Mouse (Mus musculus): ENCODE data around the gene Kat2a. TPM values are rescaled to one million over a fixed set of nuclear protein-coding genes. Genes with fewer than 3 reads are reported as not detected.

Gene Kat2a
- polyA plus RNA-seq, 2 experiments, result 12.7 to 13.0 TPM

DNA sequence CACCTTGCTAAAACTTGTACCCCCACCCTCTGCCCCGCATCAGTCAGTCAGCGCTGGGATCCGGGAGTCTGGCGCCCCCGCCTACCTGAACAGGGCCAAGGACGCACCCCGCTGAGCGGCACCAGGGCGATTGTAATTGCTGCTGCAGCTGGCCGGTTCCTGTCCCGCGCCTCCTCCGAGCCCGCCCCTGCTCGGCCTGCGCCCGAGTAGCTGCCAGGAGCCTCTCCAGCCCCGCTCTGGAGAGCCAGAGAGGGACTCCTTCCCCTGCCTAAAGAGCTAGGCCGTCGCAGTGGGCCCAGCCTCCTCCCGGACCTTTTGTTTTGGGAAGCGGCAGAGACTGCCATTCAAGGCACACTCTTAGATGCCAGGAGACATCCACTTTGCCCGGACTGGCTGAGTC is 39.1 kb downstream of the Kat2a start:
- no peak for ATAC-seq (ENCODE audit: insufficient read depth)
- no peak overlapping the region for H3K4me2 ChIP-seq (ENCODE audit: low read depth)

DNA sequence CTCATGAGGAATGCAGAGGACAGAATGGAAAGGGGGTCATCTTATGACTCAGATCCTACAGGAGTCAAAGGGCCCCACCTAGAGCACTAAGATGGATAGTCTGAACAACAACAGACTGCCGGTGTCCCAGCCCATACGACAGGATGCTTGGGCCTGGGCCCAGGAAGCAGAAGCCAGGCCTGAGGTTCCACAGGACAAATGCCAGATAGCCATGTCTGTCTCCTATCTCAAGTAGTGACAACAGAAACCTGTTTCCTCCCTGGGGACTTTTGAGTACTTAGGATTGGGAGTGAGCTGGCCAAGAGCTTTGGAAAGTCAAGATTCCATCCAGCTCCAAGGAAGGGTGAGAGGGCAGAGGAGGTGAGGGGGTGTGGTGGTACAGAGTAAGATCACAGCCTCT is 40.3 kb downstream of the Kat2a start:
- no peak for ATAC-seq (ENCODE audit: insufficient read depth)
- no peak overlapping the region for H3K27ac ChIP-seq
- H3K36me3 ChIP-seq (replicated peaks; ENCODE audit: control insufficient read depth, insufficient read depth, low read depth), result no peaks in the 10 kb centered on the region
- TF ChIP-seq CTCF (IDR thresholded peaks at IDR 0.05; ENCODE audit: low read depth) (no peak), EP300 (IDR thresholded peaks at IDR 0.05; ENCODE audit: low read depth) (no peak)
- H3K4me1 ChIP-seq (replicated peaks; ENCODE audit: control insufficient read depth in 2 of 2, insufficient read depth in 2 of 2, low read length in 1 of 2), result no peaks in the 10 kb centered on the region
- DNase-seq (ENCODE audit: low read depth in 3 of 3, low spot score in 3 of 3), result no peak
- 39% methylated on average over 2 of the region's 2 CpGs for whole genome bisulfite sequencing (ENCODE audit: insufficient replicate concordance)
- no peak overlapping the region for H3K4me2 ChIP-seq (ENCODE audit: low read depth)
- H3K27me3 ChIP-seq (ENCODE audit: control insufficient read depth, insufficient read depth, low read length), result peaks cover 3% of the 10 kb centered on the region
- no peak overlapping the region for H3K4me3 ChIP-seq (ENCODE audit: insufficient read depth in 1 of 2, low read depth in 2 of 2, low read length in 2 of 2)
- no peaks in the 10 kb centered on the region for H3K9me3 ChIP-seq (ENCODE audit: control insufficient read depth, low read length)
- H3K9ac ChIP-seq (replicated peaks), result no peak overlapping the region

More for the DNA sequence above, 39.1 kb downstream of the Kat2a start:
- Histone ChIP-seq H3K36me3 (replicated peaks; ENCODE audit: control insufficient read depth, insufficient read depth, low read depth) (no peaks in the 10 kb centered on the region), H3K9me3 (ENCODE audit: control insufficient read depth, low read length) (no peaks in the 10 kb centered on the region), H3K4me1 (replicated peaks; ENCODE audit: control insufficient read depth in 2 of 2, insufficient read depth in 2 of 2, low read length in 1 of 2) (no peaks in the 10 kb centered on the region), H3K4me3 (ENCODE audit: insufficient read depth in 1 of 2, low read depth in 2 of 2, low read length in 2 of 2) (no peak overlapping the region), H3K27ac (no peak overlapping the region), H3K9ac (replicated peaks) (no peak overlapping the region), H3K27me3 (ENCODE audit: control insufficient read depth, insufficient read depth, low read length) (peaks cover 3% of the 10 kb centered on the region)
- WGBS (ENCODE audit: insufficient replicate concordance), result 12% methylated on average over 23 of the region's 23 CpGs
- DNase-seq (ENCODE audit: low read depth in 3 of 3, low spot score in 3 of 3), result no peak
- TF ChIP-seq CTCF (IDR thresholded peaks at IDR 0.05; ENCODE audit: low read depth) (no peak), EP300 (IDR thresholded peaks at IDR 0.05; ENCODE audit: low read depth) (no peak)

DNA sequence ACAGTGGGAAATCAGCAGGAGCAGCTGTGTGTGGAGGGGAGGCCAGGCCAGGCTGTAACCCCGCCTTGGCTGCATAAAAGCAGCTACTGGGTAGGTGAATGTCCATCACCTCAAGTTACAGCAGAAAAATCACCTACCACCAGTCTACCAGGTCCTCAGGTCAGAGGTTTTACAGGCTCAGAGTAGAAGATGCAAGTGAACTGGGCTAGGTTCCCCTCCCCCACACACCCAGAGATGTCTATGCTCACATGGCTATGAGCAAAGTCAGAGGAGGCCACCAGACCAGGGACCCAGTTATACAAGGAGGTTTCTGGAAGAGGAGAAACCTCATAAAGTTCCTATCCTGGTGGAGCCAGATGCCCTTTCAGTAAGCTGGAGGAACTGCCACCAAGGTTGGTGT is 41.2 kb downstream of the Kat2a start:
- H3K4me1 ChIP-seq (replicated peaks; ENCODE audit: control insufficient read depth in 2 of 2, insufficient read depth in 2 of 2, low read length in 1 of 2), result no peaks in the 10 kb centered on the region
- no peak for TF ChIP-seq EP300 (IDR thresholded peaks at IDR 0.05; ENCODE audit: low read depth)
- TF ChIP-seq CTCF (IDR thresholded peaks at IDR 0.05; ENCODE audit: low read depth), result no peak
- no peak overlapping the region for H3K4me2 ChIP-seq (ENCODE audit: low read depth)
- no peak overlapping the region for H3K27ac ChIP-seq
- H3K27me3 ChIP-seq (ENCODE audit: control insufficient read depth, insufficient read depth, low read length), result peaks cover 3% of the 10 kb centered on the region
- no peaks in the 10 kb centered on the region for H3K36me3 ChIP-seq (replicated peaks; ENCODE audit: control insufficient read depth, insufficient read depth, low read depth)
- H3K4me3 ChIP-seq (ENCODE audit: insufficient read depth in 1 of 2, low read depth in 2 of 2, low read length in 2 of 2), result no peak overlapping the region
- H3K9me3 ChIP-seq (ENCODE audit: control insufficient read depth, low read length), result no peaks in the 10 kb centered on the region
- 79% methylated on average over 1 of the region's 1 CpGs for WGBS (ENCODE audit: insufficient replicate concordance)
- DNase-seq (ENCODE audit: low read depth in 3 of 3, low spot score in 3 of 3) (no peak), ATAC-seq (ENCODE audit: insufficient read depth) (no peak)
- no peak overlapping the region for H3K9ac ChIP-seq (replicated peaks)

GRCm38 (mm10) chr11:100659806-100660205 is 52.5 kb downstream of the Kat2a start:
- Histone ChIP-seq H3K9me3 (ENCODE audit: control insufficient read depth, low read length) (no peaks in the 10 kb centered on the region), H3K4me1 (replicated peaks; ENCODE audit: control insufficient read depth in 2 of 2, insufficient read depth in 2 of 2, low read length in 1 of 2) (no peaks in the 10 kb centered on the region), H3K27ac (no peak overlapping the region), H3K4me2 (ENCODE audit: low read depth) (no peak overlapping the region), H3K4me3 (ENCODE audit: insufficient read depth in 1 of 2, low read depth in 2 of 2, low read length in 2 of 2) (no peak overlapping the region), H3K9ac (replicated peaks) (no peak overlapping the region), H3K27me3 (ENCODE audit: control insufficient read depth, insufficient read depth, low read length) (no peaks in the 10 kb centered on the region), H3K36me3 (replicated peaks; ENCODE audit: control insufficient read depth, insufficient read depth, low read depth) (no peaks in the 10 kb centered on the region)
- DNase-seq (ENCODE audit: low read depth in 3 of 3, low spot score in 3 of 3) (no peak), ATAC-seq (ENCODE audit: insufficient read depth) (no peak)
- TF ChIP-seq CTCF (IDR thresholded peaks at IDR 0.05; ENCODE audit: low read depth) (no peak), EP300 (IDR thresholded peaks at IDR 0.05; ENCODE audit: low read depth) (no peak)
- 63% methylated on average over 10 of the region's 10 CpGs for WGBS (ENCODE audit: insufficient replicate concordance)

GRCm38 (mm10) chr11:100656458-100656857 is 55.8 kb downstream of the Kat2a start:
- no peak for TF ChIP-seq EP300 (IDR thresholded peaks at IDR 0.05; ENCODE audit: low read depth)
- TF ChIP-seq CTCF (IDR thresholded peaks at IDR 0.05; ENCODE audit: low read depth), result no peak
- no peaks in the 10 kb centered on the region for H3K36me3 ChIP-seq (replicated peaks; ENCODE audit: control insufficient read depth, insufficient read depth, low read depth)
- 28% methylated on average over 6 of the region's 6 CpGs for WGBS (ENCODE audit: insufficient replicate concordance)
- no peak overlapping the region for H3K27ac ChIP-seq
- no peak overlapping the region for H3K4me3 ChIP-seq (ENCODE audit: insufficient read depth in 1 of 2, low read depth in 2 of 2, low read length in 2 of 2)
- H3K4me1 ChIP-seq (replicated peaks; ENCODE audit: control insufficient read depth in 2 of 2, insufficient read depth in 2 of 2, low read length in 1 of 2), result no peaks in the 10 kb centered on the region
- no peak overlapping the region for H3K9ac ChIP-seq (replicated peaks)
- no peaks in the 10 kb centered on the region for H3K9me3 ChIP-seq (ENCODE audit: control insufficient read depth, low read length)
- ATAC-seq (ENCODE audit: insufficient read depth), result no peak
- no peak overlapping the region for H3K4me2 ChIP-seq (ENCODE audit: low read depth)
- DNase-seq (ENCODE audit: low read depth in 3 of 3, low spot score in 3 of 3), result no peak
- H3K27me3 ChIP-seq (ENCODE audit: control insufficient read depth, insufficient read depth, low read length), result no peaks in the 10 kb centered on the region

All from liver, embryonic 14.5 days (tissue).